Mouse (Mus musculus) adrenal gland, adult 10 weeks (tissue): ENCODE measurements around the gene Canx. TPM values are rescaled to one million over a fixed set of nuclear protein-coding genes. Genes with fewer than 3 reads are reported as not detected.

Experiments used
- polyA plus RNA-seq: library from polyadenylated mRNA; stranded (reverse); fragments of 350-450 nt; fragmentation: Illumina TruSeq; extraction: RNeasy Lipid Tissue Mini Kit (QIAGEN cat#74804); gene quantifications from one replicate; pipeline ENCODE4 v1.2.3, GENCODE M21; 2014; ENCODE audit warnings: low read depth, low replicate concordance

Canx gene
- polyA plus RNA-seq = 893 TPM

DNA sequence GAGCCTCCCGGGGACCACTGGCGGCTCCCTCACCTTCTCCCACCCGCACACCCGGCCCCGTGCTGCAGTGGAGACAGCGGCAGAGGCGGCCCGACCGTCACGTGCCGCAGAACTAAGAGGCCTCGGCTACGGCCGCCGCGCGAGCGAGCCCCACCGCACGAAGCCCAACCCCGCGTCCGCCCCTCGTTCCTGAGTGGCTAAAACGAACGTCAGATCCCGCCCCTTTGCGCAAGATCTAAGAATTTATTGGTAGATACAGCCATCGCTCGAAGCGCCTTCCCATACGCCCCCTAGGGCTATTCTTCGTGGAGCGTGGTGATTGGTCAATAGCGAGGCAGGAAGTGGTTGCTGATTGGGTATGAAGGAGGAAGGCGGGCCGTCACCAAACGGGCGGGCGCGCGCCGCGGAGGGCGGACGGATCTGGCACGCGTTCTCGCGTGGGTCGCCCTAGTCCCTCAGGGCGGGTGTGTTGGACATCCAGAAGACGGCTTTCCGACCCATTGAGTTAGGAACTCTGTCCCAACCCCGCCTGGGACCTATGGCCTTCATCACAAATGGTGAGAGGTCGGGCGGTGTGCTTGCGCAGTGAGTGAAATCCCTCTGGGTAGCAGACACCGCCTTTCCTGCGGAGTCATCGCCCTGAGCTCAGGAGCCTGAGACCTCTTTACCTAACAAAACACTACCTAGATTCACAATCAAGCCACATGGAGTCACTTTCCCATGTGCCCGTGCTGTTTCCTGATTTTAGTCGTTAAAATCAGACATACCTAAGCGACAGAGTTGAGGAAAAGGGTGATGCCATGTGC lies at the start of gene Canx:
Canx (minus strand) TSS at position 178 of the 806 bp plus-strand sequence.

DNA sequence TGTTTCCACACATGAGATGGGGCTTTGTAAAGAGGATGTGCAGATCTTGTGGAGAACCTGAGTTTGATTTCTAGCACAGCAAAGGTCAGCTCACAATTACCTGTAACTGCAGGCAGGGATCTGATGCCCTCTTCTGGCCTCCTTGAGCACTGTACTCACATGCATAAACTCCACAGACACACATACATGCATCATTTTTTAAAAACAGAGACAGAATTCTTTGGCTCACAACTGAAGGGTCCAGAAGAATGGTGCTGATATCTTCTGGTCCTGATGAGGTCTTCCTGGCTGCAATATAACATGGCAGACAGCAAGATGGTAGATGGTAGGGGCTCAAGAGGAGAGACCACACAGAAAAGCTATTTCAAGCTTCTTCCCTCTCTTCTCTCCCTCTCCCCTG lies 28.7 kb upstream of the Canx start, which contains the start of gene Cby3:
Cby3 (plus strand) TSS at position 301 of the 400 bp plus-strand sequence.

DNA sequence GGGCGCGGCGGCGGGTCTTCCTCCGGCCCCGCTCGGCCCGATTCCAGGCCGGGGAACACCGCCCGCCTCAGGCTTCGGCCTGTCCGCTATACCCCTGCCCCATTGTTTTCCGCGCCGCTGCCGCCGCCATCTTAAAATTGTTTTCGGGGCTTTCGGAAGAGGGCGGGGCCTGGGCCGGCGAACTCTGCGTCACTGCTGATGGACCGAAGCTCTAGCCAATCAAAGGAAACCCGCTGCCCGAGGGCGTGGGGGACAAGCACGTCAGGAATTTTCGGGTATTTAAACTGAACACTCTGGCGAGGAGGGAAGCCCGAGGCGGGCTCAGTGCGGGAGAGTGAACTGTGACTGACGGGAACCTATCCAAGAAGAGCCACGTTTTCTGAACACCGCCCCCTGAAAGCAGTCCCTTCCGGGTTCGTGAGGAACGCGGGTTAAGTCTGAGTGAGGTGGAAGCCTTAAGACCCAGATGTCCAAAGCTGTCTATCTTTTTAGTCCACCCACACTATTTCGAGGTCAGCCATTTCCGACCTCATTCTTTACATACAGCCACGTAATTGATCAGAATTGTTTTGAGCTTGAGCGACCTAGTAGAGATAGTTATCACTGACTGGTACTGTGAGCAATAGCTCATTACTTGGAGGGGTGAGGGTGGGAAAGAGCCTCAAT lies 33.1 kb downstream of the Canx start, which contains the start of gene Maml1:
Maml1 (minus strand) TSS at position 122 of the 666 bp plus-strand sequence.

Other genes starting within 250 kb of the Canx start
- gene Tbc1d9b, start 194.3 kb downstream of the Canx start, polyA plus RNA-seq = 19.7 TPM
- 0.52 TPM for gene Mrnip, start 151.2 kb downstream of the Canx start, polyA plus RNA-seq
- 988 TPM for gene Sqstm1, start 114.8 kb downstream of the Canx start, polyA plus RNA-seq
- 6.1 TPM for gene Mgat4b, start 114.8 kb downstream of the Canx start, polyA plus RNA-seq
- not detected for gene Ltc4s, start 87.1 kb downstream of the Canx start, polyA plus RNA-seq
- 10.7 TPM for gene Maml1, start 33.4 kb downstream of the Canx start, polyA plus RNA-seq
- not detected for gene Cby3, start 28.8 kb upstream of the Canx start, polyA plus RNA-seq
- gene Hnrnph1, start 51.3 kb upstream of the Canx start, polyA plus RNA-seq = 885 TPM
- gene Rufy1, start 105.5 kb upstream of the Canx start, polyA plus RNA-seq = 52.7 TPM